Mouse (Mus musculus): Measurements from ENCODE around the gene Ttll9.
A peak's percentile ranks its signal among the peaks of the same experiment; 100 is the strongest.

Ttll9 gene

DNA sequence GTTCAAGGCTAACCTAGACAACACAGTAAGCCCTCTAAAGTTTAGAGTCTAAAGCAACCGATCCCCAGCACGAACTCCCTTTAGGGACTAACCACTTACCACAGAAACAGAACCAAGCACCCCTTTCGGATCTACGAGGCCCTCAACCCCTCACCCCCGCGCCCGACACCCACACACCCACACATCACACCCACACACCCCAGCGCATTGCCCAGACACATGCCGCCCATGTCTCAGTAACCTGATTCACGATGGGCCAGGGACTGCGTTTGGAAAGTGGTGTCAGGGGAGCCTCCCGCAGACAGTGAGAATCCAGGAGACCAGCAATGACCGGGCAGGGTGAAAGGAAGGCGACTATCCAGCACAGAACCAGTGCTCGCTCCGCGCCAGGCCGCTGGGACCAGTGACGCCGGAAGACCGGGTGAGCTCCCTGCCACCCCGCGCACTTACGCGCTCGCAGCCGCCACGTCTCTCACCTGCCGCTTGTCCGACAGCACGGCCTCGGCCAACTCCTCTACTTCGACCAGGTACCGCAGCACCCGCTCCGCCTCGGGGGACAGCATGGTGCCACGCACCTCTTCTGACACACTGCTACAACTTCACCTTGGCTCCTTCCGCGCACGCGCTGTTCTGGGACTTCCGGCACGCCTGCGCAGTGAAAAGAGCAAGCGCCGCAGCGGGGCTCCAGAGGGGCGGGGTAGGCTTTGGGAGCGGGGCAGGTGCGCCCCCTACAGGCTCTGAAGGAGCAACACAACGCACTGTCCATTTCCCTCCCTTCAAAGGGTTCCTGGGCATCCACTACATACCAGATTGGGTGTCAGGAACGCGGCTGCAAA is 52.7 kb downstream of the Ttll9 start, which contains the start of gene Pdrg1:
Gene Pdrg1, minus strand, starts transcription at position 670 of the 836 bp plus-strand sequence.
- peak; percentile 96 for DNase-seq

DNA sequence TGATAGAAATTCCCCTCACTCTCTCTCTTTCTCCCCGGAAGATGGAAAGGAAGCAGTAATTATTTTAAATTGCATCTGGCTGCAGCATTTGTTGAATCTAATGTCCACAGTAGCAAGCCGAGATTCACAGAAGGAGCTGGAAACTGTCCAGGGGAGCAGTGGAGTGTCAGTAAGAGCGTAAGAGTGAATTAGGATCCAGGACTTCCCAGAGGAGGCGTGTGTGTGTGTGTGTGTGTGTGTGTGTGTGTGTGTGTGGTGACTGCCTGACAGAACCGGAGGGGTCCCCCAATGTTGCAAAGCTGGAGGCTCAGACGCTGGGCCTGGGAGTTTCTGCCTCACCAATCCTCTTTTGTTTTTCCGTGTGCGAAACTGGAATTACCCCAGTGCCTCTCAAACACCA is 53.5 kb downstream of the Ttll9 start:
- no peak for DNase-seq

DNA sequence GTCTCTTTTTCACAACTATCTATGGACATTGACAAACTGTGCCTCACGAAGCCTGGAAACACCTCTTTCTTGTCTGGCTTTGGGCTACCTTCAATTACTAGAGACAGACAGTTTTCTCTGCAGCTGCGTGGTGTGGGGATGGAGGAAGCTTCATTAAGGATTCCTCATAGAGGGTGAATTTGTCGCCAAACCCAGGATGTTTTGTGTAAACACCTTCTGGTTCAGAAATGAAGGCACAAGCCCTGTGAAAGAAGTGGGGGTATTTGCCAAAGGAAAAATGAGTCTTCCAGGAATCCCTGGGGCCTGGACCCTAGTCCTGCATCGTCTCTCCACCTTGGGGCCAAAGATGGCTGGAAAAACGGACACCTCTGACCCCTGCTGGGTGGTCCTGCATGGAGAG is 54.5 kb downstream of the Ttll9 start:
- no peak for DNase-seq

DNA sequence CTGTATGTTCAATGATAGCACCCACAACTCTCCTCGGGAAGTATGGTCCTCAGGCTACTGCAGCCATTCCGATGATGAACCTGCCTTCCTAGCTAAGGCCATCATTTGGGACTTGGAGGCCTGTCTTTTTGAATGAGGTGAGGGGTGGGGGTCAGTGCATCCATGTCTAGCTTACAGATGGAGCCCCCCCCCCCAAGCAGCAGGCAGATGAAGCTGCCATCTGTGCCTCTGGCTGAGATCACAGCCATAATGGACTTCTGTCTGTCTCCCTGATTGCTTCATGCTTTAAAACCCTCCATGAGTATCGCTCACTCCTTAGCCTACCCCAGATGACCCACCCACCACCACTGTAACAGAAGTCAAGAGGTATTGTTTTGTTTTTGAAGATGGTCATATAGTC is 57.1 kb downstream of the Ttll9 start:
- no peak for DNase-seq

DNA sequence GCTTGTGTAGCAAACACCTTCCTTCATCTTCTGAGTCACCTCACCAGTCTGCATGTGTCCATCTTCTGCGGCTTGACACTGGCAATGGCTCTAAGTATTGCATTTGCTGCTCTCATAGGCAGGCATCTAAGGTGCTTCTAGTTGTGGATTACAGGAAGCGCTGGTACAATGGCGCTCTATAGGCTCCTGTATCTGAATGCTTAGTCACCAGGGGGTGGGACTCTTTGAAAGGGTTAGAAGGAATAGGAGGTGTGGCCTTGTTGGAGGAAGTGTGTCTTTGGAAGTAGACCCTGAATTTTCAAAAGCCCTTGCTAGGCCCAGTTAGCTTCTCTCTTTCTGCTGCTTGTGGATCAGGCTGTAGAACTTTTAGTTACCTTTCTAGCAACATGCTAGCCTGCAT is 58.9 kb downstream of the Ttll9 start:
- DNase-seq = no peak

DNA sequence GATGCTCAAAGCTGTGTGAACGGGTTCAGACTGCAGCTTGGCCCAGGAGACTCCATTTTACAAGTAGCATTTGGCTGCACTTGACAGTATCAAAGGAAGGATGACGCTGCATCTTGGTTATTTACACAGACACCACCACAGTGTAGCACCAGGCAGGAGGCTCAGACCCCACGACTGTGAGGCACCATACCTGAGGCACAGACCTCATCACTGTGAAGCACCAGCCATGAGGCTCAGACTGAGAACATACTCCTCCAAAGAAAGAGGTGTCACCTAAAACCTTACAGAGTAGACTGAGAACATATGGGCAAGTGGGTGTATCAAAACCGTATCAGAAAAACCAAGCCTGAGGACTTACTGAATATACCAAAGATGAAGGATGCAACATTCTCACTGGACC is 60.6 kb downstream of the Ttll9 start:
- DNase-seq = no peak

DNA sequence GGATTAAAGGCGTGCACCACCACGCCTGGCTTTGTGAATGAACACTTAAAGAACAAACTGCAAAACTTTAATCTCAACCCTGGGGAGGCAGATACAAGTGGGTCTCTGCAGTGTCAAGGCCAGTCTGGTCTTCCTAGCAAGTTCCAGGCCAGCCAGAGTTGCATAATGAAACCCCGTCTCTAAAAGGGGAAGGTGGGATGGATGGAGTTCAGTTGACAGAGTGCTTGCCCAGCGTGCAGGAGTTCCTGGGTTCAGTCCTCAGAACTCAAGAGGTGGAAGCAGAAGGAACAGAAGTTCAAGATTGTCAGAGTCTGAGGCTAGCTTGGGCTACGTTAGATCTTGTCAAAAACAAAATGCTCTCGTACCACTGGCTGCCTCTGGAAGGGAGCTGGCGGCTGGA is 63.8 kb downstream of the Ttll9 start:
- DNase-seq = no peak

DNA sequence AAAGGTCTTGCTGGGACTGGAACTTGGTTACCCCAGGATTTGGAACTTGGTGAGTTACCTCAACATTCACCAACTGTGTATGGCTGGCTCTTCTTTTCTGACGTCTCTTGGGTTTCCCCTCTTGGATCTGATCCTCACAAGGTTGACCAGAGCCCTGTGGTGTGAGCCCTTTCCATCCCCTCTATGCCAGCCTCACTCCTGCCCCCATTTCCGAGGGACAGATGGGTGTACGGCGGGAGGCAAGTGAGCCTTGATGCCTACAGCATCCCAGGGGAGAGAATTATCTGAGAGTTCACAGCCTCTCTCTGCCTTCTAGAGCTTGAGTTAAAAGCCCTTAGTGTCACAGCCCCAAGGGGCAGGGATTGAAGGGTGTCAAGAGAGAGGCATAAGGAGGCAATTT is 65.2 kb downstream of the Ttll9 start:
- DNase-seq = no peak

DNA sequence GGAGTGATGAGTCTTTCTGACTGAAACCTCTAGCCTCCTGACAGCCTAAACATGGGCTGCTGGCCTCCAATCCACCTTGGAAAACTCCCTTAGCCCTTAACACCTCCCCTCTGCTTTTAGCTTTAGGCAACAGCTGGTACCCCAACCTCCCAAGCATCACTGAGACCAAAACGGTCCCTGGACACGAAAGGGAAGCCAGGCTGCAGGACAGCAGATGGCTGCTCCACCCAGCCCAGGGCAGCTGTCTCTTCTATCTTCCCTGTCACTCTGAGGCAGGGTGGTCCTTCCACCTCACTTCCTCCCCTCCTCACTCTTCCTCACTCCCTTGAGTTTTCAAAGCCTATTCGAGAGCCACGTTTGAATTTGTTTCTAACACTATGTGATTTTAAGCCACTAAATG is 68.1 kb downstream of the Ttll9 start:
- DNase-seq = no peak

DNA sequence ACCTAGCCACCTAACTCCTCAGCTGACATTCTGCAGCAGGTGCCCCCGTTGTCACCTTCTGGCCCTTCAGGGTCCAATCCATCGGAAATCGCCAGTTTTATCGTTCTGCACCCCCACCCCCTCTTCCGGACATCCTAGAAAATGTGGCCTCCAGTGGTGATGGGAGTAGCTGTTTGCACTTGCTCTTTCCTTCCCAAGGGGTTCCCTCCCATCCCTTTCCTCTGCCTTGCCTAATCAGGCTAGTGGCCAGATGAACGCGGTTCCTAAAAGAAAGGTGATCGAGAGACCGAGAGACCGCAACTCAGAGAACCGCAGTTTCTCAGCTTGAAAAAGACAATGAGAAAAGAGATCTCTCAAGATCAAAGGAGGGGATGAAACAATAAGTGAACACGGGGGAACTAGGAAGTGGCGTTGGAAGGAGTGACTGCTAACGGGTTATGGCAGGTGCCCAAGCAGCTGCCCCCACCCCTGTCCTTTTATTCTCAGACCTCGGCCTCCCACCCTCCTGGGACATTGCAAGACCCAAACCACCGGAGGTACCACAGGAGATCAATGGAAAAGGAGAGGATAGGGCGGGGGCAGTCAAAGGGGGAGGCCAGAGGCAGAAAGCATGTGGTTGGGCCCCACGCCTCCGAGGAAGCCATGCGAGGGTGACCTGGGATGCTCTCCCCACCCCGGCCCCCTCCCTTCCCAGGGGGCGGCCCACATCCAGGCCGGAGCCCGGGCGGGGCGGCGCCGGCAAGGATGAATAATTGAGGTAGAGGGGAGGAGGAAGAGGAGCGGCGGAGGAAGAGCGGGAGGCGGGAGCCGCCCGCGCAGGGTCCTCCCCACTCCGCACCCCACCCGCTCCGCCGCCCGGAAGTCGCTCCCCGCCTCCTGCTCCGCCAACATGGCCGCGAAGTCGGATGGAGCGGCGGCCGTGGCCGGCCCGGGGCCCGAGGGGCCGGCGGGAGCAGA is 69.1 kb downstream of the Ttll9 start, which contains the start of gene Xkr7:
Gene Xkr7, plus strand, starts transcription at position 727 of the 957 bp plus-strand sequence.
- no peak for DNase-seq

DNA sequence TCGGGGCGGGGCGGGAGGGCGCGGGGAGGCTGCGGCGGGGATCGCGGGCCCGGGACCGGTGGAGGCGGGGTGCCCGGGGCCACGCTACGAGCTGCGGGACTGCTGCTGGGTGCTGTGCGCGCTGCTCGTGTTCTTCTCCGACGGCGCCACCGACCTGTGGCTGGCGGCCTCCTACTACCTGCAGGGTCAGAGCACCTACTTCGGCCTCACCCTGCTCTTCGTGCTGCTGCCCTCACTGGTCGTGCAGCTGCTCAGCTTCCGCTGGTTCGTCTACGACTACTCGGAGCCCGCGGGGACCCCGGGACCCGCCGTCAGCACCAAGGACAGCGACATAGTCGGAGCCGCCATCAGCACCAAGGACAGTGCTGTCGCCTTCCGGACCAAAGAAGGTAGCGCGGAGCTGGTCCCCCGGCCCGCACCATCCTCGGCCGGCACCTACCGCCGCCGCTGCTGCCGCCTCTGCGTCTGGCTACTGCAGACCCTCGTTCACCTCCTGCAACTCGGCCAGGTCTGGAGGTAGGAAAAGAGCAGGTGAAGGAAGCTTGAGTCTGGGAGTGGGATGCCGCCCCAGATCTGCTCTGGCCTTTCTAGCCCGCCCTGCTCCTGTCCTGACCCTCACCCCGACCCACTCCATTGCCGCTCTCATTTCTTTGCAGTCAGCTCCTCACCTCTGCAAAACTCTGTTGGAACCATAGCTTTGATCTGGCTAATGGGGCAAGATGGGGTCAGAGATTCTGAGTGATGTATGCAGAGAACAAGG is 70.0 kb downstream of the Ttll9 start:
- DNase-seq = peak; percentile 96

DNA sequence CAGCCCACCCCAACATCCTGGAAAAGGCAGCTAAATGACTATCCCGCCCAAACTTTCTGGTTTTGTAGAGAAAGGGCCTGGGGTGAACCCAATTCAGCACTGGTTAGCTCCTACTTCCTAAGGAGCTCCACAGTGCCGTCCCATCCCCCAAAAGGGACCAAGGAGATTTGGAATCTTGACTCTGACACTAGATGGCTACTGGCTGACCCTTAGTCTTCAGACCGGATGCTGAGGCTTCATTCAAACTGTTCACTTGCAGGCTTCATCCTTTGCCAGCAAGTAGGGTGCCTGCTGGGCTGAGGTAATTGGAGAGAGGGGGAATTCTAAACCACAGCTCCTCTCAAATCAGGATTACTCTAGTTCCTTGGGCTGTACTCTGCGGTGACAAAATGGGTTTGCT is 70.7 kb downstream of the Ttll9 start:
- DNase-seq = no peak

DNA sequence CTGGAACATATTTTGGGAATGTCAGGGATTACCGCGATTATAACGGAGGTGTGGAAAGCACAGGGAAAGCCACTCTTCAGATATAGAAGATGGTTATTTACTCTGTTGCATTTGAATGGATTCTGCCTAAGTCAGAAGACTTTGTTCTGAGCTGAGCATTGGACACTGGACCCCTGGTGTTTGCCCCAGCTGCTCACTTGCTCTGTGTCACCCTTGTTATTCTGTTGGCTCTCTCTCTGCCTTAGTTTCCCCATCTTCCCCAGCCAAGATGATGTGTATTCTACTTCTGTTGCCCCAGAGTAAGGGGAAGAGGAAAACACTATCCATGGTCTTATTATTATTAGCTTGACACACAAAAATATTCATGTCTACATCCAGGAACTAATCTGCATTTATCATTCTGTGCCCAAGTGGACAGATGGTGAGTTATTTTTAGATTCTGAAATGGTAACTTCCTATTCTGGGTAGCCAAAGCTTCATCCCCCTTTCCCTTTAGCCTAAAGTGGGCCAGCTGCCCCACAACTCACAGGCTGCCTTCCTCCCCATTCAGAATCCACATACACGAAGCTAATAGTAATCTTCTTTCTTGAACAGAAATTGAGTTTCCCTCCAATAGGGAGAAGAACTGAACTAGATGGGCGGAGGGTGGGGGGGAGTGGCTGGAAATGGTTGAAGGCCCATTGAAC is 71.4 kb downstream of the Ttll9 start:
- no peak for DNase-seq

DNA sequence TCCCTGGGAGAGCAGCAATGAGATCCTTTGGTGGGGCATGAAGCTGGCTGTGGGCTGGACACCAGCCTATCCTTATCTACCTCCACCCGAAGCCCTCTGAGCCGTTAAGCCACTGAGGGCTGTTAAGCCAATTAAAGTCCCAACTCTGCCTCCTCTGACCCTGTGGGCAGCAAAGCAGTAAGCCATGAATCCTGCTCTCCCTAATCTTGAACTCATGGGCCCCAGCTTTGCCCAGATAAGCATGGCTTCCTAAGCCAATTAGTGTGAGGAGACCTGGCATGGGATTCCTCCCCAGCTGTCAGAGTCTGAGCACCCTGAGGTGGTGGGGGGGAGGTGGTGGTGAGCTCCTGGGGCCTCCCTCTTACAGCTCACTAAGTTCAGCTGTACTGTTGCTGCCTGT is 74.4 kb downstream of the Ttll9 start:
- DNase-seq = no peak

DNA sequence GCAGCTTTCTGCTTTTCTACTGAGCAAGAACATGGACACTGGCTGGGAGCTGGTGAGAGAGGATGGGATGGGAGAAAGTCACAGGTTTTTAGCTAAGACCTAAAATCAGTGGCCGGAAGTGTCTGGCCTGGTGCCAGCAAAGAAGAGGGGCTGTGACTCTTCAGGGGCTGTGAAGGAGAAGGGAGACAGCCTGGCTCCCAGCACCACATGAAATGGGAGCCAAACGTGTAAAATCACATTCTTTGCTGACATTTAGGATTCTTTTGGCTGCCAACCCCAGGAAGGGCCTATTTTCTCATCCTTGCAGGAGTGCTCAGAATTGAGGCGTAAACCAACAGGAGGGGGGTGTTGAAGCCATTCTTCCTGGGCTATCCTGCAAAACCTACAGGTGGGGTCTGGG is 81.6 kb downstream of the Ttll9 start:
- DNase-seq = no peak

DNA sequence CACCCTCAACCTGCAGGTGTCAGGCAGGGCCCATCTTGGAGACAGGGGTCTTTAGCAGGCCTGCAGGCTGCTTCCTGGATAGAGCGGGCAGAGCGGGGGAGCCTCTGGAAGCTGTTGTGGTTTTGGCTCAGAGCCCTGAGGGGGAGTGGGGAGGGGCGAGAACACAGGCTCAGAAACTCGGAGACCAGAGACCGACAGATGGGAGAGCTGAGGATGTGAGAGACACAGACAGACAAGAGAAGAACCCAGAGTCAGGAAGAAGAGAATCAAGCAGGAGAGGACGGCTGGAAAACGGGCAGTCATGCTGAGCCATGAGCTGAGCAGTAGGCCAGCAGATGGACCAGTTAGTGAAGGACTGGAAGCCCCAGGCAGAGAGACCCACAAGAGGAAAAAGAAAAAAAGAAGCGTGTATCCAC is 83.6 kb downstream of the Ttll9 start:
- peak; percentile 63 for DNase-seq

DNA sequence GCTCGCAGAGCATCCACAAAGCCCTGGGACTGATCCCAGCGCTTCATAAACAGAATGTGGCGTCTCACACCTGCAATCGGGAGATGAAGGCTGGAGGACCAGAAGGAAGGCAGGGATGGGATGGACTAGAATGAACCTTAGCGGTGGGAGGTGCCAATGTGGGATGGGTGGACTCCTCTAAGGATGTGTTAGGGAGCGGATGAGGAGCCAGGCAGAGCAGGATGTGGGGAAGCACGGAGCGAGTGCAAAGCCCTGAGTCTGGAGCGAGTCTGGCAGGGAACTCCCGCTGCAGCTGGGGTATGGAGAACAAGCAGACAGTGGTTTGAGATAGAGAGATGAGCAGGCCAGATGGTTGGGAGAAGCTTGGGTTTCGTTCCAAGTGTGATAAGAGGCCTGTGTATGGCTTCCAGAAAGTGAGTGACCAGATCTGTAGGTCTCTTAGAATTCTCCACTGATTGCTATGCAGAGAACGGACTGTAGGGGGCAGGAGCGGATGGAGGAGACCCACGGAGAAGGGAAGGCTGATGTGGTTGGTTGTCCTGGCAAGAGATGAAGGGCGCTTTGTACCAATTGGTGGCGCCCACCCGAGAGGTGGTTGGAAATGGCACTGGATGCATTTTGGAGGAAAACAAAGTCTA is 85.7 kb downstream of the Ttll9 start:
- peak; percentile 72 for DNase-seq

DNA sequence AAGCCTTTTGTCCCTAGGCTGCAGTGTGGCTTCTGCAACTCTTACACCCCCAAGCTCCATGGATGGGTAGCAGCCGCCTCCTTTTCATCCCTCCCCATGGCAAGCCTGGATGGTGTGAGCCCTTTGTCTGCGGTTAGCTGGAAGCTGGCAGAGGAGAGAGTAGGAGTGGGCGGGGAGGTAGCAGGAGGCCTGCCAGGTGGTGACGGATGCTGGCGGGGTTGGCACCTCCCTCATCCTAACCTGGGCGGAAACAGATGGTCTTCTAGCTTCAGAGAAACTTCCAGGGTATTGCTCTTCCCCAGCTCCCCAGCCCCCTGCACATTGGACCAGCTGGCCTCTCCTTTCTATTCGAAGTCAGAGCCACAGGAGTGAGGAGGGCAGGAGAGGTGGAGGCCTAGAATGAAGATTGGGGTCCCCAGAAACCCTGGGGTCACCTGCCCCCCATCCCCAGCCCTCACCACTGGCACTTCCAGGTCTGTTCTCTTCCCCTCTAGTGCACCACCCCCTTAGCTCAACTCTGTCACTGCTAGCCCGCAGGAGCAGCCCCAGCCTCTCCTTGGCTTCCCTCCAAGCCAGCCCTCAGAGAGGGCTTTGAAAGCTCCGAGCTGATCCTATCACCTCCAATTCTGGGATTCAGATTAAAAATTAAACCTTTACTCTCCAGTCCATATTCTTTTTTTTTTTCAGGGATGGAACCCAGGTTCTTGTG is 87.2 kb downstream of the Ttll9 start:
- peak; percentile 58 for DNase-seq

DNA sequence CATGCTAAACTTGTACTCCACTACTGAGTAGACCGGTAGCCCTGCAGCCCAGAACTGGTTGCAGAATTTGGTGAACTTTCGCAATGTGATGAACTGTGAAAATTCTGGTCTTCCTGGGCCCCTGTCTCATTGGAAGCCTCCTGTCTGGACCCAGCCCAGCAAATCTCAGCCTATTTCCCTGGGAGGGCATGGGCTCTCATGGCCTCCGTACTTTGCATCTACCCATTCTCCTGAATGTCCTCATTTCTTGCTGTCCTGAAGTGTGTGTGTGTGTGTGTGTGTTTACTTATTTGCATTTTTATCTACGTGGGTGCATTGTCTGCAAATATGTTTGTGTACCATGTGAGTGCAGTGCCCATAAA is 87.7 kb downstream of the Ttll9 start:
- no peak for DNase-seq

DNA sequence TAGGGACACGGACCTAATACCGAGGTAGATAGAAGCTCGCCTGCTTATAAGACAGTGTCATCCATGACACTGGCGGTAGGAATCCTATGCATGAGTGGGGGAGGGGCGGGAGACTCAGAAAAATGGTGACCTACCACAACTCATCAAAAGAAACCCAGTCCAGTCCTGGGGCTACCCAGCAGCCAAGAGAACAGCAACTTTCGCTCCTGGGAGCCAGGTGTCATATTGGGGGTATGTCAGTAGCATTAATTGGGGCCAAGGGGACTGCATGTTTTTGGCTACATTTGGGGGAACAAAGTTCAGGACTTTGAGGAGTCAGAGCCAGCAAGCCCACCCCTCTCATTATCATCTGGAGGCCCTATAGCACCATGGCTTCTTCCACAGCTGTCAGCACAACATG is 88.8 kb downstream of the Ttll9 start:
- DNase-seq = no peak

DNA sequence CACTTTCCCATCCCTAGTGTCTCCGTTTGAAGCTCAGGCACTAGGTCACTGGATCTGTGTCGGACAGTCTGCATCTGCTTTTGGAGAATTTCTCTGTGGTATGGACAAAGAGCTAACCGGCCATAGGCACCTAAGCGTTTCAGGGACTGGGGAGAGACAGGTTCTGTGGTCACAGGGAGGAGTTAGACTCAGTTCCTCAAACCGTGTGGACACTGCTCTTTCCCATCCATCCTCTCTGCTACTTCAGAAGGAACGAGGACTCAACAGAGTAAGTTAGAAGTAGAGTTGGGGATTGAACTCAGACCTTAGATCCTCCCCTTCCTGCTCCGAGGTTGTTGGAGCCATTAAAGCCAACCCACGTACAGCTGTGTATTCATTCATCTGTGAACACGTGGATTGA is 89.3 kb downstream of the Ttll9 start:
- DNase-seq = no peak

Data from thymus, postnatal 4 days (tissue).